Mouse (Mus musculus): ENCODE data around the gene Slc19a1.

DNA sequence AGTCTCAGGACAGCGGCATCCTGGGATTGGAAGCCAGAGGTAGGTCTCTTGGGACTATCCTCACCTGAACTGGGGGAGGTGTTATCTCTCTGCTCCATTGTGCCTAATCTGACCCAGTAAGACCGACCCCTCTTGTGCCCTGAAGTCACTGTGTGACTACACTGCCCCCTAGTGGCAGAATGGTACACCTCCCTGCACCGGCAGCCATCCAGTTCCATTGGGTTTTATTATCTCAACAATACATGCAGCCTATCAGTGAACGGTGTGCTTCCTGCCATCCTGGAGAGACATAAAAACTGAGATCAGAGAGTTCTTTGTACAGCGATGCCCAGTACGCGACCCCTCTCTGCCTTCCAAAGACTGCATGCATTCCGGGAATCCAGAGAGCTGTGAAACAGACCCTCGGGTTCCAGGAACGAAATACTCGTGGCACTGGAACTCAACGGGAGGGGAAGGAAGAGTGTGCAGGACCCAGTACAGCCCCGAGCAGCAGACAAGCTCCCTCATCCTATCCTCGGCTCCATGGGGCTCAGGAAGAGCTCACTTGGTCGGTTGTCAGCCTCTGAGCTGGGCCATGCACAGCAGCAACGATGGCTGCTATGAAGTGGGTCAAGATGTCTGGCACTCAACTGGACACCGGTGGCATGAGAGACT, 10.5 kb upstream of the Slc19a1 start:
- TF ChIP-seq CTCF (IDR thresholded peaks at IDR 0.05; ENCODE audit: low read depth), result peak; percentile 98
- TF ChIP-seq EP300 (IDR thresholded peaks at IDR 0.05; ENCODE audit: low read depth), result no peak

Measured in liver, embryonic 14.5 days (tissue).